ENCODE assay signal across 9 mouse cellular contexts in the genomic region with DNA sequence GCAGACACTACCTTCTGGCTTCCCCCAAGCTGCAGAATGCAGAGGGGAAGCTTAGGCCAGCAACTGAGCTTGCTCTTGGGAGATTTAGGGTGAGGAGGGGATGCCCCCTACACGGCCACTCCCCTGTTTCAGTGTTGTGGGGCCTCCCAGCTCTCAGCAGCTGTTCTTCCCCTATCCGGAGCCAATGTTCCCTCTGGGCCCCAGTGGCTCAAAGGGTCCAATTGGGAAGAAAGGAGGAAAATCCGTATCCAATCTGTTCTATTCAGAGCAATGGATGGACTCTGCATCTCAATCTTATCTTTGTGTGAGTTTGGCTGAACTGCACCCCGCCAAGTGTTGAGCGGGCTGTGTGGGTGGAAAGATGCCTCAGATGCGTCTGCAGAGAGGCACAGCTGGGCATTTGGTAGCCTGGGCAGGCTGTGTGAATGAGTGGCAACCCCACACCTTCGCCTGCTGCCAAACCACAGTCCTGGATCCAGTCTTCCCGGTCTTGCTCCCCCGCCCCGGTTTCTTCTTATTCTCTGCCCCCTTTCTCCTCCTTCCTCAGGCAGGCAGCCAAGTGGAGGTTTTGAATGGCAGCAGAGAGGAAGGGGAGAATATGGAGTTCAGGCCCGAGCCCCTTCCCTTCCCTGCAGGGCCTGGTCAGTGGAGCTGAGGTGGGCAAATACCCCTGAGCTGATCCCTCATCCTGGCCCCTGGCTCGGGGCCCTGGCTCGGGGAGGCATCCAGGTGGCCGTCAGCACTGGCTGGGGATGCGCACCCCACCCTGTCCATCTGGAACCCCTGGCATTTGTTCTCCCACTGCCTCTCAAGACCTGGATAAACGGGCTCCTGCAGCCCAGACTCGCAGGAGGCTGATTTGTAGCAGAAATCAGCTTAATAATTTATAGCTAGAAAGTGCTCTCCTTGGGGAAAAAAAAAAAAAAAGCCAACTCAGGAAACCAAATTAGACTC.
DNase-seq lines count a peak whose midpoint lies in the region; ATAC-seq lines count a peak whose summit lies in the region.
"Had no signal": no experiment of that assay in that cellular context is flagged by ENCODE, and none has a peak within 500 bp of the region (broad histone marks: within the 10 kb centered on the region; RNA-seq: fewer than 3 reads in every experiment).

No protein-coding gene starts in this region.

- no peak overlapping the region for H3K9ac ChIP-seq in kidney, embryonic 15.5 days
- no peak overlapping the region for H3K9ac ChIP-seq in stomach, embryonic 15.5 days
- H3K9ac ChIP-seq: liver, embryonic 14.5 days had no signal

- peaks cover 28% of the 10 kb centered on the region for H3K4me1 ChIP-seq in kidney, embryonic 15.5 days
- H3K4me1 ChIP-seq in forebrain, embryonic 10.5 days: peaks cover 34% of the 10 kb centered on the region
- peaks cover 14% of the 10 kb centered on the region for H3K4me1 ChIP-seq in limb, embryonic 10.5 days
- peaks cover 11% of the 10 kb centered on the region for H3K4me1 ChIP-seq in stomach, embryonic 15.5 days

- no peak for DNase-seq in kidney, postnatal 25 days
- peak; percentile 68 for DNase-seq in brain, adult 2 months (ENCODE audit: low read depth, low spot score)
- DNase-seq in forebrain, embryonic 10.5 days (ENCODE audit: extremely low spot score, low spot score): no peak
- no peak for DNase-seq in limb, embryonic 10.5 days (ENCODE audit: low spot score)
- no peak for DNase-seq in adrenal gland, postnatal 25 days
- no peak for DNase-seq in ovary, postnatal 10 days (ENCODE audit: low spot score)

- WGBS in kidney, embryonic 15.5 days: 38% methylated on average over 17 of the region's 17 CpGs
- whole genome bisulfite sequencing in forebrain, embryonic 10.5 days: 66% methylated on average over 17 of the region's 17 CpGs
- WGBS in limb, embryonic 10.5 days: 65% methylated on average over 17 of the region's 17 CpGs
- WGBS in stomach, embryonic 15.5 days: 29% methylated on average over 17 of the region's 17 CpGs

- peak overlapping the region; percentile 24 for H3K4me2 ChIP-seq in kidney, embryonic 15.5 days
- 0 out of 2 replicates have a peak overlapping the region, but pooled peaks have one; percentile 8 for H3K4me2 ChIP-seq in stomach, embryonic 15.5 days

- H3K4me3 ChIP-seq in kidney, embryonic 15.5 days (replicated peaks): no peak overlapping the region
- H3K4me3 ChIP-seq in forebrain, embryonic 10.5 days: no peak overlapping the region
- no peak overlapping the region for H3K4me3 ChIP-seq in limb, embryonic 10.5 days
- no peak overlapping the region for H3K4me3 ChIP-seq in stomach, embryonic 15.5 days (replicated peaks)

- H3K36me3 ChIP-seq in kidney, embryonic 15.5 days: no peaks in the 10 kb centered on the region
- peaks cover 9% of the 10 kb centered on the region for H3K36me3 ChIP-seq in forebrain, embryonic 10.5 days (replicated peaks)
- H3K36me3 ChIP-seq in limb, embryonic 10.5 days: no peaks in the 10 kb centered on the region
- no peaks in the 10 kb centered on the region for H3K36me3 ChIP-seq in stomach, embryonic 15.5 days

- no peaks in the 10 kb centered on the region for H3K9me3 ChIP-seq in kidney, embryonic 15.5 days (replicated peaks)
- no peaks in the 10 kb centered on the region for H3K9me3 ChIP-seq in forebrain, embryonic 10.5 days
- H3K9me3 ChIP-seq in limb, embryonic 10.5 days (replicated peaks): no peaks in the 10 kb centered on the region
- no peaks in the 10 kb centered on the region for H3K9me3 ChIP-seq in stomach, embryonic 15.5 days

- H3K27ac ChIP-seq in kidney, embryonic 15.5 days: peak overlapping the region; percentile 71
- peak overlapping the region; percentile 72 for H3K27ac ChIP-seq in forebrain, embryonic 10.5 days
- H3K27ac ChIP-seq in limb, embryonic 10.5 days: peak overlapping the region; percentile 42
- H3K27ac ChIP-seq in stomach, embryonic 15.5 days: peak overlapping the region; percentile 31
- H3K27ac ChIP-seq: liver, embryonic 14.5 days had no signal

- peaks cover 5% of the 10 kb centered on the region; the same call in 1 of the 2 replicates for H3K27me3 ChIP-seq in kidney, embryonic 15.5 days
- H3K27me3 ChIP-seq in forebrain, embryonic 10.5 days (ENCODE audit: poor library complexity, severe bottlenecking): no peaks in the 10 kb centered on the region
- H3K27me3 ChIP-seq in limb, embryonic 10.5 days (ENCODE audit: low read depth, poor library complexity, severe bottlenecking): no peaks in the 10 kb centered on the region; the same call in 1 of the 2 replicates
- H3K27me3 ChIP-seq in stomach, embryonic 15.5 days (replicated peaks): no peaks in the 10 kb centered on the region

- ATAC-seq in kidney, embryonic 15.5 days (replicated peaks; ENCODE audit: low FRiP score): no peak; the same call in 1 of the 2 replicates
- ATAC-seq in stomach, embryonic 15.5 days (ENCODE audit: insufficient read depth, low FRiP score, low read depth): no peak
